Mouse (Mus musculus): ENCODE data around the gene Col15a1.

Gene Col15a1

DNA sequence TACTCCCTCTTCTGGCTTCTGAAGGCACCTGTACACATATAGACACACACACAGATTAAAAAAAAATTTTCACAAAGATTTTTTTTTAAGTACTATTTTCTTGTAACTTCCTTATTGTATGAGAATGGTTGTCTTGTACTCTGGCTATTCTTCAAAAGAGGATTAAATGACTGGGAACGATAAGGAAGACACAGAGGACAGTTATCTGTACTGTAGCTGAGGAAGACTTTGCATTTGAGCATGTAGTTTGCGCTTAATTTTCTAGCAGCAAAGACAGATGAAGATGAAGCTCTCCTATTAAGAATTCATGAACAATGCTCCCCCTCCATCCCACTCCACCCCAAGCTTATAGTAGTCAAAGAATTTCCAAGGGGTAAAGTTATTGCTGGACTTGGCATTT lies 154.7 kb downstream of the Col15a1 start:
- TF ChIP-seq GATA4 (IDR thresholded peaks at IDR 0.05; ENCODE audit: insufficient replicate concordance, low read length): no peak

Measured in liver, adult (tissue).